Mouse (Mus musculus) bone marrow macrophage, adult 2 months (primary cell): ENCODE data around the gene Plk2. TPM values are rescaled to one million over a fixed set of nuclear protein-coding genes. Genes with fewer than 3 reads are reported as not detected.

Experiments used
- H3K27ac ChIP-seq: 2 replicates; pipeline ENCODE4 v1.5.1; 2012; ENCODE audit warnings: low read depth, low read length; ENCODE audit not compliant: insufficient read depth
- H3K4me1 ChIP-seq: 2 replicates; pipeline ENCODE4 v1.6.1; 2012; ENCODE audit warnings: low read length; ENCODE audit not compliant: control insufficient read depth, insufficient read depth
- H3K4me3 ChIP-seq: 2 replicates; pipeline ENCODE4 v1.5.1; 2012; ENCODE audit warnings: mild to moderate bottlenecking, low read length, moderate library complexity; ENCODE audit not compliant: insufficient read depth
- CTCF ChIP-seq: IDR thresholded peaks from 2 replicates; pipeline ENCODE4 v1.5.1; 2012; ENCODE audit warnings: low read depth, mild to moderate bottlenecking, low read length, moderate library complexity
- POLR2A ChIP-seq: IDR thresholded peaks from 2 replicates; pipeline ENCODE4 v1.6.1; 2012; ENCODE audit warnings: mild to moderate bottlenecking, low read depth, low read length, borderline replicate concordance
- polyA plus RNA-seq: library from polyadenylated mRNA; stranded (reverse); fragments of >200 nt; gene quantifications from 2 replicates; pipeline ENCODE4 v1.2.4, GENCODE M21; 2012; ENCODE audit not compliant: missing spikeins, insufficient read depth, insufficient read length

Gene Plk2
- polyA plus RNA-seq, 1 experiment, result 31.3 TPM

- Histone ChIP-seq H3K4me3 (no peak overlapping the region), H3K4me1 (peaks cover 5% of the 10 kb centered on the region), H3K27ac (no peak overlapping the region)
- no peak for TF ChIP-seq CTCF
- TF ChIP-seq POLR2A, result no peak
Measured at GRCm38 (mm10) chr13:110436692-110437091, 41.8 kb downstream of the Plk2 start.

- H3K4me3 ChIP-seq, result no peak overlapping the region
- H3K27ac ChIP-seq, result no peak overlapping the region
- no peaks in the 10 kb centered on the region for H3K4me1 ChIP-seq
- TF ChIP-seq CTCF (no peak), POLR2A (no peak)
Measured at GRCm38 (mm10) chr13:110438624-110439023, 43.8 kb downstream of the Plk2 start.

GRCm38 (mm10) chr13:110444335-110444734, 49.5 kb downstream of the Plk2 start:
- no peak overlapping the region for H3K27ac ChIP-seq
- no peak overlapping the region for H3K4me3 ChIP-seq
- TF ChIP-seq CTCF, result no peak
- TF ChIP-seq POLR2A, result no peak
- no peaks in the 10 kb centered on the region for H3K4me1 ChIP-seq

- Histone ChIP-seq H3K4me1 (no peaks in the 10 kb centered on the region), H3K4me3 (no peak overlapping the region), H3K27ac (no peak overlapping the region)
- TF ChIP-seq CTCF (no peak), POLR2A (no peak)
Measured at GRCm38 (mm10) chr13:110444894-110445293, 50.0 kb downstream of the Plk2 start.

- H3K4me1 ChIP-seq, result no peaks in the 10 kb centered on the region
- no peak overlapping the region for H3K27ac ChIP-seq
- TF ChIP-seq POLR2A (no peak), CTCF (no peak)
Measured at GRCm38 (mm10) chr13:110446434-110446833, 51.6 kb downstream of the Plk2 start.

GRCm38 (mm10) chr13:110450056-110450455, 55.2 kb downstream of the Plk2 start:
- Histone ChIP-seq H3K4me1 (no peaks in the 10 kb centered on the region), H3K27ac (no peak overlapping the region), H3K4me3 (no peak overlapping the region)
- TF ChIP-seq POLR2A (no peak), CTCF (no peak)

More at GRCm38 (mm10) chr13:110446434-110446833, 51.6 kb downstream of the Plk2 start:
- no peak overlapping the region for H3K4me3 ChIP-seq

Other genes starting within 250 kb of the Plk2 start
- not detected in 2 replicates for gene Rab3c, start 114.0 kb upstream of the Plk2 start, polyA plus RNA-seq
- gene Gapt, start 37.8 kb upstream of the Plk2 start, polyA plus RNA-seq, result 4.8 and 5.3 TPM in 2 replicates